Mouse (Mus musculus): ENCODE data around the gene Qpct.

The Qpct gene

GRCm38 (mm10) chr17:79051606-79052005, at the start of gene Qpct:
TSS of gene Qpct (plus strand) at chr17:79051906.
- no peak for DNase-seq (ENCODE audit: low read depth, low spot score)

DNA sequence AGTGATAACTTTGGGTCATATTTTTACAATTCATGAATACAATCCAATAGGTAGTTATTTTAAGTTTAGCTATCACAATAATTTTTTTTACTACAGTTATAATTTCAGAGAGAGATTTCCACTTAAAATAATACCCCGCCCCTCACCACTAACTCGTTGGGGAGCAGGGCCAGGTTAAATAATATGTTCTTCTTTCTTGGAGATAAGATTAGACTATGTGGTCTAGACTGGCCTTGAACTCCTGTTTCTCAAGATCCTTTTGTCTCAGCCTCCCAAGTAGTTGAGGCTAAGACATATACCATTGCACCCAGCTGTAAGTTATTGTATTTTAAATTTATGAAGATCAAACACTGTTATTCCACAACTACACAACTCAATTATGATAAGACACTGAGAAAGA, 38.1 kb upstream of the Qpct start:
- no peak for DNase-seq (ENCODE audit: low read depth, low spot score)

GRCm38 (mm10) chr17:79014911-79015685, 36.6 kb upstream of the Qpct start:
- no peak for DNase-seq (ENCODE audit: low read depth, low spot score)

DNA sequence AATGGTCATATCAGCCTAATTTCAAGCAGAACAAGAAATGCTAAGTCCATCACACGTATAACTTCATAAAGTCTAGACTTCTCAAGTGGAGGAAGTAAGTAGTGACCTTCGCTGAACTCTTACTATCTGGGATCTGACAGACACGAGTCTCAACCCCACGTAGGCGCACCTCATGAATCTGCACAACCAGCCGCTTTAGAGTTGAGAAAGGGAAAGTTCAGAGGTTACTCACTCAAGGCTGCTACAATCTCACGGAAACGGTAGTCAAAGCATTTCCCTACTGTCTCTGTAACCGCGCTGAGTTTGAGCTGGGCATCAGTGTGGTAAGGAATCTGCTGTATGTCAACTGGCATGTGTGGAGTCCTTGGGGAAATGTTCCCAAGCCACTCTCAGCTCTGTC, 35.9 kb upstream of the Qpct start:
- peak; percentile 32 for DNase-seq (ENCODE audit: low read depth, low spot score)

DNA sequence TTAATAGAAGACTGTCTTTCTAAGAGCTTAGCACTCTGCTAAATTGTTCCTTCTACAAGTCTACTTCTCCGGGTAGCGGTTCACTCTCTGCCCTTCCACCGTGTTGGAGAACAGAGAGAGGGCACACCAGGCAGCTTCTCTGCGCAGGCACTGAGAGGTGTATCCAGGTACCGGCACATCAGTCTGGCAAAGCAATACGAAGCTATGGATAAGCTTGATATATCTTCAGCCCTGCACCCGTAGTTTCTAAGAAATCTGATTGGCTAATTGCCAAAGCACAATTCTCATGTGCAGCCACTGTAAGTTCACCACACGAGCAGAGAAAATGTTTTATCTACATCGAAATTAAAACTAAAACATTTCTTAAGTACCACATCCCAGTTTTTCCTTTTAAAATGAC, 33.3 kb upstream of the Qpct start:
- no peak for DNase-seq (ENCODE audit: low read depth, low spot score)

DNA sequence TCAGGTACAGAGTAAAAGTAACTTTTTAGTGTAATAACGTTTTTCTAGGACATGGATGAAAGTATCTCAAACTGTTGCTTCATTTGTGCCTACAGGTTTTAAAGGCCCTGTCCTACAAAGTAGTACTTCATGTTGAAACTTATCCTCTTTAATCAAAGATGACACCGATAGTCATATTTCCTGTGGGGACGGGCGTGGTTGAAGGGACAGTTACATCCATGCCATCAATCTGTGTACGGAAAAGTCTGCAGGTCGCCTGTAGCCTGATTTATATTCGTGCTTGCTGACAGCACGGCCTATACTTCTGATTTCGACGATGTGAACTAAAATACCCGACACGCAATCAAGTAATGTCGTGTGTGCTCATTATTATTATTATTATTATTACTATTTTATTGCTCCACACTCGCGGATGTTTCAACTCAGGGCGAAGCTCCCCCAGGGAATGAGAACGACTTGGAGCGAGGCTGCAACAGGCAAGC, 31.9 kb upstream of the Qpct start:
- peak; percentile 39 for DNase-seq (ENCODE audit: low read depth, low spot score)

GRCm38 (mm10) chr17:79020208-79020983, 31.3 kb upstream of the Qpct start, which contains the start of gene Prkd3:
TSS of gene Prkd3 (minus strand) at chr17:79020816.
- DNase-seq (ENCODE audit: low read depth, low spot score): peak; percentile 73

- no peak for DNase-seq (ENCODE audit: low read depth, low spot score)
These were observed 30.7 kb upstream of the Qpct start for GRCm38 (mm10) chr17:79020984-79021335.

DNA sequence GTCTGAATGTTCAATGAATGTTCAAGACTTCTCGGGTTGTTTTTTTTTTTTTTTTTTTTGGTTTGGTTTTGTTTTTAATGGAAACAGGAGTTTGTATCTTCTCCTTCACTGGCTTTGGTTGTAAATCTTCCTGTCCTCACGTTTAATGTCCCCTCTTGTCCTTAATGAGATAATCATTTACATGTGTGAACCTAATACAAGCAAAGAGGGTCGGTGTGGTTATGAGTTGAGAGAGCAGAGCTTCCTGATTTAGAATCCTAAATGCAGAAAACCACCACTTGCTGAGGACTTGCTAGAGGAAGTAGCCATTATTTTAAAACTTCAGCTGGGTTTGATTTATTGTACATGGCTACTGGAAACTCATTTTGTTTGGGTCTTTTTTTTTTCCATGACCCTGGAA, 29.0 kb upstream of the Qpct start:
- no peak for DNase-seq (ENCODE audit: low read depth, low spot score)

DNA sequence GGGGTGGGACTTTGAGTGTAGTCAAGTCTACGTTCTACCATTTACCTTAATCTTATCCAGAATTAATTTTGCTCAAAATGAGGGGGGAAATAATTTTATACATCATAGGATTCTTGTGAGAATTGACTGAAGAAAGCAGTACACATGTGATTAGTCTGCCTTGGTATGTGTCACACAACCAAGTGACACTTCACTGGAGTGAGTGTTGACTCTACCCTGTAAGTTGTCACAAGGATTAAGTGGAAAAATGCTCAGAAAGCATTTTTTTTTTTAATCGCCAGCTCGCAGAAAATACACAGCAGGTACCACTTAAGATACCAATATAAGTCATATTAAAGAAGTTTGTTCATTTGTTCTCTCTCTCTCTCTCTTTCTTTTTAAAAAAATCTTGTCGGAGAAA, 27.2 kb upstream of the Qpct start:
- DNase-seq (ENCODE audit: low read depth, low spot score): no peak

DNA sequence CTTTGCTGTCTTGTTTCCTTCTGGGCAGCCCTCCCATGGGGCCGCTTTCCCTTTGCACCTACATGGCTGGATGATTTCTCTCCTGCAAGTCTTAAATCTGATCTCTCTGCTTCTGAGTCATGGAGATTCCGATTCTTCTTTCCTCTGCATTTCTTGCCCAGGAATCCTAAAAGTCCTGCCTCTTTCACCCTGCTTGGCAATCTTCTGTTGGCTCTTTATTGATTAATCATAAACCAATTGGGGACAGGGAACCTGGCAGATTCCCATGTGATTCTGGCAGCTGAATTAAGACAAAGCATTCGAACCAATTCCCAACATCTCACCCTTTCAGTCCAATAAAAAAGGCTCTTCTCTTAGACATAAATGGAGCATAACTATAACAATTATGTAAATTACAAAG, 22.5 kb upstream of the Qpct start:
- DNase-seq (ENCODE audit: low read depth, low spot score): no peak

DNA sequence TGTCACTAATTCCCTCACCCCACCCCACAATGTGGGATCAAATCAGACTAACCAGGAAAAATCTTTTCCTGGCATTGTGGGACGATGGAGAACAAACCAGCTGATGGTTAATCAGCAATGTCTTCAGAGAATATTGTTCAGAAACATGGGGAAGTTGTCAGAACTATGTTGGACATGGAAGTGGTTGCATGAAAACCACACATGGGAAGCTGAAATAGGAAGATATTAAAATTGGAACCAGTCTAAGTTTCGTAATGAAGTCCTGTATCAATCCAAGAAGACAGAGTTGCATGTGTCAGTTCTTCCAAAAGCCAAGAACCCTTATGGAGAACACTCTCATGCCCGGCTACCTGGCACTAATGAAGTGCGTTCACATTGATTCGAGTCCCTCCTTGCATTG, 20.1 kb upstream of the Qpct start:
- DNase-seq (ENCODE audit: low read depth, low spot score): no peak

DNA sequence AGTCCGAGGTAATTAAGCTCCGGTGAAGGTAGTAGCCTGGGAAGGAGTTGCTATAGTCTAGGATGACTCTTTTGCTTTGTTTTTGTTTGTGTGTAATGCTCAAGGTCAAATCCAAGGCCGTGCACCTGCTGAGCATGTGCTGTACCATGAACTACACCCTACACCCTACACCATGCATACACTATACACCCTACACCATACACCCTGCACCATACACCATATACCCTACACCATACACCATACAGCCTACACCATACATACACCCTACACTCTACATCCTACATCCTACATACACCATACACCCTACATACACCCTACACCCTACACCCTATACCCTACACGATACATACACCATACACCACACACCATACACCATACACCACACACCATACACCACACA, 18.9 kb upstream of the Qpct start:
- DNase-seq (ENCODE audit: low read depth, low spot score): no peak

GRCm38 (mm10) chr17:79039660-79040059, 12.0 kb upstream of the Qpct start:
- DNase-seq (ENCODE audit: low read depth, low spot score): no peak

GRCm38 (mm10) chr17:79043705-79044104, 8.0 kb upstream of the Qpct start:
- peak; percentile 27 for DNase-seq (ENCODE audit: low read depth, low spot score)

DNA sequence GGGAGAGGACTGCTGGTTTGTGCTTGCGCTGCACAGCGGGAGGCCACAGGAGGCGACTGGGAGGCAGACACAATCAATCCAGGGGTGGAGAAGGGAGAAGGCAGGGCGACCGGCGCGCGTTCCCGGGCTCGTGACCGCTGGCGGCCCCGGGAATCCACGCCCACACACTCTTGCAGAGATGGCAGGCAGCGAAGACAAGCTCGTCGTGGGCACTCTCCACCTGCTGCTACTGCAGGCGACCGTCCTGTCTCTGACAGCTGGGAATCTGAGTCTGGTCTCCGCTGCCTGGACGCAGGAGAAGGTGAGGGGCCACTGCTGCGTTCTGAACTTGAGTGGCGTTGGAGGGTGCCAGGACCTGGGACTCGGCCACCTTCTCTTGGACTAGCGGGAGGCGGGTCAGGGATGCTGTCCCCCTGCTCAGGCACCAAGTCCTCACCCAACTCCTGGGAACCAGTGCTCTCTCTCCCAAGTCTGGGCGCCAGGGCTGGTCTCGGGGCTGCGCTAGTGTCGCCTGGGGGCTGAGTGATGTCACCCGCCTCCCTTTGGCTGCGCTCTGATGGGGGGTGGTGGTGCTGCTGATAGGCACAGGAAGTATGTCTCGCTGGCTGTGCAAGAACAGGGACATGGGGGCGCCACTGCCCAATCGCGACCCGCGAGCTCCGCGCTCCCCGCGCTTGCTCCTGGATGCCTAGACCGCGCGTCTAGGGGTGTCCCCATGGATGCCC, 544 bp downstream of the Qpct start:
- peak; percentile 57 for DNase-seq (ENCODE audit: low read depth, low spot score)

DNA sequence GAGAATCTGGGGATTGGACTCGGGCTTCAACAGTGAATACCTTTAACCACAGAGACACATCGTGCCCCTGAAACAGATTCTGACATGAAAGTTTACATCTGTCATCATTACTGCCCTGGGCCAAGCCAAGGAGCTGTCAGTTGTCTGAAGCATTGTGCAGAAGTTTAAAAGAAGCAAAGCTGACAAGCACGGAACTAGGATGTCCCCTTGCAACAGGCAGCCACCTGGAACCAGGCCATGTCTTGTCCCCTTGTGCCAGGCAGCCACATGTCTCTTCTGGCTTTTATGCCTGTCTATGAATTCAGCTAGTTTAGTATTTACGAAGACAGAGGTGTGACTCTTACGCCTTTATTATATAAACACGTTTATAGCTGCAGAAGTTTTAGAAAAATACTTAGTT, 6.6 kb downstream of the Qpct start:
- DNase-seq (ENCODE audit: low read depth, low spot score): no peak

DNA sequence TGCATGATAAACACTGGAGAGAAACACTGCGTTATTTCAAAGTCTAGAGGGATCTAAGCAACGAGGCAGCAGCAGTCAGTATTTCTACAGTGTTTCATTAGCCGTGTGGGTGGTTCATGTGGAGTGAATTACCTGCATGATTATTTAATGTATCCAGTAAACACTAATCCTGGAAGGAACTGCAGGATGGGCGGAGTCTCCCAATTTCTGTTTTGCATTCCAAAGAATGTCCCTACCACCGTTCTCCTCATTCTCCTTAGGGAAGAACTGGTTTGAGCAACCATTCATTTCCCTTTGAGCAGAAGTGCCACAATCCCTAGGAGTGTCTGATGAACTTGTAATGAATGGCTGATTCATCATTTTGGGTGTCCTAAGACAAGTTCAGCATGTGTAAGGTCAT, 8.5 kb downstream of the Qpct start:
- no peak for DNase-seq (ENCODE audit: low read depth, low spot score)

GRCm38 (mm10) chr17:79064250-79064649, 12.5 kb downstream of the Qpct start:
- DNase-seq (ENCODE audit: low read depth, low spot score): no peak

DNA sequence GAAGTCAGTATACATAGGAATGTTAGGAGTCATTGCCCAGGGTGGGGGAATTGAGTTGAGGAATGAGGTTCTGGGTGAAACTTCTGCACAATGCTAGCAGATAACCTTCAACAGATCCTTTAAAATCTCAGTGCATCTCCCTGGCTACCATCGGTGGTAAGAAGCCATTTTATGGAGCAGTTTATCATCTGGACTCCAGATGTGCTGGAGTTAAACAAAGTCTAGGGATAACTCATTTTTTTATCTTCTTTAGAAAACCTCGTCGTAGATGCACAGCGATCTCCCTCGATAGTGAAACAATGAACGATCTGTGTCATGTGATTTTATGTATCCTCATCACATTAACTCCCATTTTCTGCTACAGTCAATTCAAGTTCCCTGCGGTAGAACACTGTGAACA, 16.9 kb downstream of the Qpct start:
- DNase-seq (ENCODE audit: low read depth, low spot score): no peak

DNA sequence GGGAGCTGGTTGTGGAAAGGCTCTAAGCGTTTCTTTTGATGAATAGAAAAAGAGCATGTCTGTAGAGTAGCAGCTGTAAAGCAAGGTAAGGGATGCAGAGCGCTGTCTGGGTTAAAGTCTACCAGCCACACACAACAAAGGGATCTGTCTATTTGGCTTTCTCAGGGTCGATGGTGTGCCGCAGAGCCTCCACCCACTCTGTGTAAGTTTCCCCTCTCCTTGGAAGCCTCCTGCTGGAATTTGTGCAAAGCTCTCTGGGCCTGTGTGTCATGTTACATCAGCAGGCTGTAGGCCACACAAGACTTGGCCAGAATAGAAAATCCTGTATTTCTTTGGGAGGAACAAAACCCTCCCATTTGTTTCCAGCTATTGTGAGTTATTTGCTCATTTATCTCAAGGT, 17.3 kb downstream of the Qpct start:
- DNase-seq (ENCODE audit: low read depth, low spot score): no peak

- DNase-seq (ENCODE audit: low read depth, low spot score): no peak
These were observed 18.2 kb downstream of the Qpct start for GRCm38 (mm10) chr17:79069766-79070480.
